Mouse (Mus musculus) adrenal gland, postnatal 10 days (tissue): ENCODE measurements around the gene Catsperd. TPM values are rescaled to one million over a fixed set of nuclear protein-coding genes. Genes with fewer than 3 reads are reported as not detected.

Experiments used
- total RNA-seq, 2 experiments: library from RNA; stranded (reverse); gene quantifications; 2 replicates each; pipeline ENCODE4 v1.2.3; 2021

Gene Catsperd
- total RNA-seq, 2 experiments from 2014 or later = 0.66 to 1.1 TPM

Other genes starting within 250 kb of the Catsperd start
- gene Ptprs, start 151.7 kb upstream of the Catsperd start, total RNA-seq = 100 to 1,000 TPM in 1 of 2 experiments, 10 to 100 TPM in 1; 77.1 to 106 TPM
- not detected for gene Znrf4, start 115.7 kb upstream of the Catsperd start, total RNA-seq
- under 1 TPM; 0.69 to 0.70 TPM for gene Gm20219, start 73.8 kb upstream of the Catsperd start, total RNA-seq
- 100 to 1,000 TPM in 1 of 2 experiments, 10 to 100 TPM in 1; 79.8 to 124 TPM for gene Safb2, start 43.6 kb upstream of the Catsperd start, total RNA-seq
- 100 to 1,000 TPM in 1 of 2 experiments, 10 to 100 TPM in 1; 92.1 to 113 TPM for gene Safb, start 43.3 kb upstream of the Catsperd start, total RNA-seq
- gene 2410015M20Rik, start 18.4 kb upstream of the Catsperd start, total RNA-seq = 100 to 1,000 TPM; 468 to 485 TPM
- 1,000 to 10,000 TPM; 1,095 to 1,101 TPM for gene Rpl36, start 14.7 kb upstream of the Catsperd start, total RNA-seq
- gene Lonp1, start 1.3 kb upstream of the Catsperd start, total RNA-seq = 100 to 1,000 TPM; 229 to 256 TPM
- 10 to 100 TPM; 56.6 to 62.0 TPM for gene Ranbp3, start 45.2 kb downstream of the Catsperd start, total RNA-seq
- gene Ndufa11, start 89.6 kb downstream of the Catsperd start, total RNA-seq = 100 to 1,000 TPM; 432 to 465 TPM
- gene Vmac, start 89.9 kb downstream of the Catsperd start, total RNA-seq = 10 to 100 TPM; 16.8 to 24.2 TPM
- 1 to 10 TPM; 5.9 to 6.3 TPM for gene Nrtn, start 129.4 kb downstream of the Catsperd start, total RNA-seq
- gene Dus3l, start 136.6 kb downstream of the Catsperd start, total RNA-seq = 10 to 100 TPM; 27.6 to 34.5 TPM
- under 1 TPM; 0.27 to 0.42 TPM for gene Prr22, start 142.1 kb downstream of the Catsperd start, total RNA-seq
- 1 to 10 TPM; 5.5 to 5.7 TPM for gene Rfx2, start 202.9 kb downstream of the Catsperd start, total RNA-seq
- gene Acsbg2, start 246.3 kb downstream of the Catsperd start, total RNA-seq = under 1 TPM in 1 of 2 experiments, not detected in 1; 0.12 TPM
- 1 to 10 TPM; 1.2 to 2.6 TPM for gene 1700061G19Rik, start 247.3 kb downstream of the Catsperd start, total RNA-seq